Mouse (Mus musculus): ENCODE measurements around the gene Olfr1564.
"Not testable (repeated sequence)": the region's sequence is repeated elsewhere in the genome, so short reads cannot be mapped to it uniquely, and the experiment has no call there.

The Olfr1564 gene

DNA sequence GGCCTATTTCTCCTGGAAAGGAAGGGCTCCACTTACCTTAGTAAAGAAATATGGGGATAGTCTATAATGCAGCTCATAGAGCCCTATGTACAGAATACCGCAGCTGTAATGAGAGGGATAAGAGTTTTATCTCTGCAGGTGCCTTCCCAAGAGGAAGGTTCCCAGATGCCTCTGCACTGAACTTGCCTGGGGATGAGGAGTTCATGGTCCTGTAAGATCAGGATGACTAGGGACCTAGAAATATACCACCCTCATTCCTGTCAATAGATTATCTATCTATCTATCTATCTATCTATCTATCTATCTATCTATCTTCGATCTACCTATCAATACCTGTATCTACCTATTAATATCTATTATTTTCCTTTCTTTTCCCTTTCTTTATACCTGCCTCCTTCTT, at the start of gene Olfr1564:
Olfr1564 (minus strand) TSS at position 101 of the 400 bp plus-strand sequence.
- no peak for DNase-seq (ENCODE audit: low read depth)

DNA sequence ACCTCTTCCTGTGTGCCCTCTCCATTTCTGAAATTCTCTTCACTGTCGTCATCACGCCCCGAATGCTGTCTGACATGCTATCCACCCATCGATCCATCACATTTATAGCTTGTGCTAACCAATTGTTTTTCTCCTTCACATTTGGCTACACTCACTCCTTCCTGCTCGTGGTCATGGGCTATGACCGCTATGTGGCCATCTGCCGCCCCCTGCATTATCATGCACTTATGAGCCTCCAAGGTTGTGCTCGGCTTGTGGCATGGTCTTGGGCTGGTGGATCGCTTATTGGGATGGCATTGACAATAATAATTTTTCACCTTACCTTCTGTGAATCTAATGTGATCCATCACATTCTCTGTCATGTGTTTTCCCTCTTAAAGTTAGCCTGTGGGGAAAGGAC, 47.4 kb upstream of the Olfr1564 start:
- no peak for DNase-seq (ENCODE audit: low read depth)

DNA sequence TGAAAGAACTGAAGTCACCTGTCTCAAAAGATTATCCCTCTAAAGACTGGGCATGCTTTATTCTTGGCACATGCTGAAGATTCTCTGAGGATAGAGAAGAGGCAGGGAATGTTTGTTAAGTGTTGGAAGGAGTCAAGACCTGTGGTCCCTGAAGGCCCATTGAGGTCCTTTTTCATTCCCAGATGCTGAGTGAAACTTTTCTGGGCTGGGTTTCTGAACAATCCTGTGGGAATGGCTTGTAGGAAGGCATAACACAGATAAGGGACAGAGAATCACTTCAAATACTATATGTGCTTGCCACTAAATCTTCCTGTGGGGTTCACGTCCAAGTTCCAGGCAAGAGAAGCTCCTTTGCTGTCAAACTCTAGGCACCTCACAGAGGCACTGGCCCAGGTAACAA, 42.9 kb upstream of the Olfr1564 start, which contains the start of gene Olfr63:
Olfr63 (plus strand) TSS at position 301 of the 400 bp plus-strand sequence.
- no peak for DNase-seq (ENCODE audit: low read depth)

DNA sequence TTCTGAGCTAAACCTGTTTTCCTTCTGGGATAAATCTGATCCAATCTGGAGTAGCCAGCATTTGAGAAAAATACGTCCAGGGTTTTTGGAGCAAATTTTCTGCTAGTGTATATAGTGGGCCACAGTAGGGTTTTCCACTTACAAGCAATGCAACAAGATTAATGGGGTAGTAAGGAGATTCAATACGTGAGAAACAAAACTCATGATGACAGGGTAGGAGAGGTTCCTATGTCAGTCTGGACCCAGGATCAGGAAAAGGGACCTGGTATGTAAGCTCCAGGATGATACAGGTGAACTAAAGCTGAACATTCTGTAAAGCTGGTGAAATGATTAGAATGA, 33.8 kb upstream of the Olfr1564 start:
- DNase-seq (ENCODE audit: low read depth), result not testable (repeated sequence)

DNA sequence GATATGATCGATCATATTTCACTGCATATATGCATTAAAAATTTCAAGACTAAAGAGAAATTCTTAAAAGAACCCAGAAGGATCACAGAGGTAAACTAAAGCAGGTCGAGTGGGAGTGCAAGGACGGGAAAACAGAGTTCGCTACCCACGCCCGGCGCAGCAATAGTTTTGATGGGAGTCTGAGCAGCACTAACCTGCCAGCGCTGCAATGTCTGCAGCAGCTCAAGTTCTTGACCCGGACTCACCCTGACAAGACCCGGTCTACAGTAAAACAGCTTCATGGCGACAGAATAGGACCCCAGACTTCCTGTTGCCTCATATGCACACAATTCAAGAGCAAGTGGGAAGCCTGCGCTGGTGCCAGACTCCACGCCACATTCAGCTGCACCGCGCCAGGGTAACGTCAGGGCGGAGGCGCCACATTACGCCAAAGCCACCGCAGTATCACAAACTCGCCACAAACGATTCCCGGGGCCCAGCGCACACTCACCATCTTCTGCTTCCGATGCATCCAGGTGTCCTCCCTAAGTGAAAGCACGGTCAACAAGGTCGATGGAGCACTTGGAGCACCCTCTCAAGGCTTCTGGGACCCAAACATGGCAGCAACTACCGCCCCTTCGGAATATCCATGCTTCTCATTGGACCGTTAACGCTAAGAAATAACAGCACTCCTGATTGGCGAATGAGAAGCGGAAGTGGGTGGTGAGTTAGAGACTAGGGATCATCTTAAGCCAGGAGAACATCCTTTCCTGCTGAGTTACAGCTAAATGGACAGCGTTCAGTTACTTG, 33.2 kb upstream of the Olfr1564 start, which contains the start of gene Zfp955a:
Zfp955a (minus strand) TSS at position 616 of the 789 bp plus-strand sequence.
- DNase-seq (ENCODE audit: low read depth), result not testable (repeated sequence)

DNA sequence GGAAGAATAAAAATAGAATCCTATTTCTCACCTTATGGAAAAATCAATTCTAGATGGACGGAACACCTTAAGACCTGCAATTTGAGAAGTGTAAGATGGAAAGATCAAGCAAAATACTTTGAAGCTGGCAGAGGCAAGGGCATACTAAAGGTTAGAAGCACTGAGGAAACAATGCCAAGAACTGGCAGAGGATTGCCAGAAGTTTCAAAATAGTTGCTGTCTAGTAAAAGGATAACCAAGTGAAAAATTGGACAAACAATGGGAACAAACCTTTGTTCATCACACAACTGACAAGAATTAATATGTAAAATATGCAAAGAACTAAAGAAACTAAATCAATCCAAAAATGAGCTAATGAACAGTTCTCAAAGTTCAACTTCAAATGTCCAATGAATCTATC, 15.2 kb upstream of the Olfr1564 start:
- not testable (repeated sequence) for DNase-seq (ENCODE audit: low read depth)

DNA sequence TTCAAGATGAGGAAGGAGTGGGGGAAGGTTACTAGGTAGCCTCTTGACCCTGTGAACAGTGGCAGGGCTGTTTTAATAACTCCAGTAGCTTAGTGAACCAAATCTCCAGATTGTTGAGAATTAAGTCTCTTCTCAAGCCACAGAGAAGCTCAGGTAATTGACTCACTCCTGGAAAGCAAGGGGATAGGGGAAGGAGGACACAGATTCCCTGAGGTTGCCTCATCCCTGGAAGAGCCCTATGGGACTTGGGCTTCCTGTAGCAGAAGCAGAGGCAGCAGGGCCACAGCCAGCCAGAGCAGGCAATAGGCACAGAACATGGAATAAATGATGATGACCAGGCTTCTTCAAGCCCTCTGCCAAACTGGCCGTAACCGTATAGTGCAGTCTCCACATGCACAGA, 30.5 kb downstream of the Olfr1564 start, which contains the start of gene Olfr239:
Olfr239 (plus strand) TSS at position 301 of the 400 bp plus-strand sequence.
- DNase-seq (ENCODE audit: low read depth), result not testable (repeated sequence)

DNA sequence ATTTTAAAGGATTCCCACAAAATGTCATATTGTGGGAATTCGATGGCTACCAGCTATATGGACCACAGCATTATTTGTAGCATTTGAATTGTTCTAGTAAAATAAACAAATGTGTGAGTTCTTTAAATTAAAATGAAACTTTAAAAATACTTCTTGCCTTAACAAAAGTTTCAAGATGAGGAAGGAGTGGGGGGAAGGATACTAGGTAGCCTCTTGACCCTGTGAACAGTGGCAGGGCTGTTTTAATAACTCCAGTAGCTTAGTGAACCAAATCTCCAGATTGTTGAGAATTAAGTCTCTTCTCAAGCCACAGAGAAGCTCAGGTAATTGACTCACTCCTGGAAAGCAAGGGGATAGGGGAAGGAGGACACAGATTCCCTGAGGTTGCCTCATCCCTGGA, 53.3 kb downstream of the Olfr1564 start, which contains the start of gene Olfr55:
Olfr55 (plus strand) TSS at position 301 of the 400 bp plus-strand sequence.
- not testable (repeated sequence) for DNase-seq (ENCODE audit: low read depth)
